In the genomic region with DNA sequence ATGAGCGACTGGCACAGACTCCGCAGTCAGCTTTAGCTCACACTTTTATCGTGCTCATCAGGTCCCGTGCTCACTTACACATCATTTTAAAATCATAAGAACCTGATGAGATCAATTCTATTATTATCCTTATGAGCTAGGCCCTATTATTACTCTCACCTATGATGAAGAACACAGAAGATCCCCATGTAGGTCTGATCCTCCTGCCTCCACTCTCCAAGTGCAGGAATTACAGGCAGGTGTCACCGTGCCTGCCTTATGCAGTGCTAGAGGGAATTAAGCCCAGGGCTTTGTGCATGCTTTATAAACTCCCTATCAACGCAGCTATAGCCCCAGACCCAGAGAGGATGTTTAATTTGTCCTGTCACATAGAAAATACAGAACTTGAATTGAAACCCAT, we compare ENCODE assay signal across 18 mouse cellular contexts.
"Had no signal": no experiment of that assay in that cellular context is flagged by ENCODE, and none has a peak within 500 bp of the region (broad histone marks: within the 10 kb centered on the region; RNA-seq: fewer than 3 reads in every experiment).

No protein-coding gene starts in this region.

- H3K4me3 ChIP-seq: midbrain, embryonic 10.5 days; midbrain, embryonic 12.5 days; myocyte; neural tube, embryonic 13.5 days; neural tube, embryonic 15.5 days had no signal

- H3K27me3 ChIP-seq: midbrain, embryonic 12.5 days; neural tube, embryonic 13.5 days; neural tube, embryonic 15.5 days had no signal

- H3K4me2 ChIP-seq: lung, embryonic 14.5 days; midbrain, embryonic 12.5 days; neural tube, embryonic 13.5 days; neural tube, embryonic 15.5 days had no signal

- ATAC-seq: midbrain, embryonic 16.5 days had no signal

- H3K27ac ChIP-seq: midbrain, embryonic 10.5 days; midbrain, embryonic 12.5 days; neural tube, embryonic 13.5 days; neural tube, embryonic 15.5 days had no signal

- H3K9me3 ChIP-seq: midbrain, embryonic 10.5 days; midbrain, embryonic 12.5 days; neural tube, embryonic 13.5 days; neural tube, embryonic 15.5 days had no signal

- DNase-seq: lung, embryonic 14.5 days; lung, postnatal 10 days; lung, postnatal 4 days; midbrain, embryonic 14.5 days; retina, postnatal 1 day; right cerebral cortex, adult 18-20 months; right cerebral cortex, postnatal 25 days; right cerebral cortex, postnatal 4 days; spleen, adult 18-20 months; thymus, adult 18-20 months; thymus, postnatal 14 days; thymus, postnatal 36 days had no signal

- H3K4me1 ChIP-seq: midbrain, embryonic 10.5 days; midbrain, embryonic 12.5 days; neural tube, embryonic 13.5 days; neural tube, embryonic 15.5 days had no signal

- H3K9ac ChIP-seq: lung, embryonic 14.5 days; midbrain, embryonic 12.5 days; neural tube, embryonic 13.5 days; neural tube, embryonic 15.5 days had no signal

- H3K36me3 ChIP-seq: midbrain, embryonic 10.5 days; midbrain, embryonic 12.5 days; neural tube, embryonic 13.5 days; neural tube, embryonic 15.5 days had no signal
